Mouse (Mus musculus) spleen, adult 2 months (tissue): ENCODE measurements at regions not wholly inside any gene's neighbourhood (a gene's known extent, or its start where the extent isn't known, plus 50 kb on each side); places are given as distances from the start of the nearest gene placed in this dataset.

Source experiments
- DNase-seq, 2 experiments: peaks; one replicate each; pipeline versions ENCODE4 v3.0.0 to v3.0.0-alpha.2; 2012 to 2021; ENCODE audit warnings: low spot score in 2 of 2, low read depth in 1 of 2
- H3K27ac ChIP-seq: fragments of 200-500 bp; 2 replicates; pipeline ENCODE4 v1.5.1; 2012; ENCODE audit warnings: low read length, inconsistent platforms; ENCODE audit not compliant: insufficient read depth
- H3K27me3 ChIP-seq: fragments of 200-500 bp; 2 replicates; pipeline ENCODE4 v1.6.1; 2012; ENCODE audit warnings: mild to moderate bottlenecking, moderate library complexity, low read length, inconsistent platforms; ENCODE audit not compliant: control insufficient read depth, insufficient read depth
- H3K36me3 ChIP-seq: fragments of 200-500 bp; 2 replicates; pipeline ENCODE4 v1.6.1; 2012; ENCODE audit warnings: mild to moderate bottlenecking, low read length, inconsistent platforms; ENCODE audit not compliant: control insufficient read depth, insufficient read depth
- H3K4me1 ChIP-seq: fragments of 200-500 bp; 2 replicates; pipeline ENCODE4 v1.6.1; 2011; ENCODE audit warnings: inconsistent platforms; ENCODE audit not compliant: control insufficient read depth, insufficient read depth, insufficient read length
- H3K4me3 ChIP-seq: fragments of 200-500 bp; 2 replicates; pipeline ENCODE4 v1.5.1; 2011; ENCODE audit warnings: mild to moderate bottlenecking, inconsistent platforms; ENCODE audit not compliant: insufficient read depth, insufficient read length; ENCODE audit errors: extremely low read depth
- CTCF ChIP-seq: fragments of 200-500 bp; IDR thresholded peaks from 2 replicates; pipeline ENCODE4 v1.5.1; 2011; ENCODE audit warnings: mild to moderate bottlenecking, inconsistent platforms; ENCODE audit not compliant: insufficient read depth, insufficient read length, insufficient replicate concordance; ENCODE audit errors: extremely low read depth
- POLR2A ChIP-seq: fragments of 200-500 bp; IDR thresholded peaks from 2 replicates; pipeline ENCODE4 v1.6.1; 2011; ENCODE audit warnings: low read depth, low read length, inconsistent platforms
- WGBS: fragments of 180-500 bp; shearing (Covaris S2); methylation state at CpG from one replicate; pipeline ENCODE4 v1.1.7; 2018; 5-methylcytosine and 5-hydroxymethylcytosine counted together

GRCm38 (mm10) chr15:54071732-54072131 lies 187.0 kb downstream of the Gm7489 start:
- no peaks in the 10 kb centered on the region for H3K36me3 ChIP-seq
- no peaks in the 10 kb centered on the region for H3K27me3 ChIP-seq
- H3K4me3 ChIP-seq: no peak overlapping the region
- WGBS: 19% methylated on average over 8 of the region's 8 CpGs
- no peak for TF ChIP-seq POLR2A
- no peak for TF ChIP-seq CTCF
- no peak for DNase-seq
- H3K27ac ChIP-seq: no peak overlapping the region
- H3K4me1 ChIP-seq: no peaks in the 10 kb centered on the region

- WGBS: 71% methylated on average over 1 of the region's 1 CpGs
- TF ChIP-seq POLR2A (no peak), CTCF (no peak)
- DNase-seq: no peak
Measured at GRCm38 (mm10) chr15:54091301-54091700, 206.6 kb downstream of the Gm7489 start.

GRCm38 (mm10) chr15:54092386-54092785 lies 207.7 kb downstream of the Gm7489 start:
- TF ChIP-seq CTCF (no peak), POLR2A (no peak)
- WGBS: 81% methylated on average over 3 of the region's 3 CpGs

More at GRCm38 (mm10) chr15:54091301-54091700, 206.6 kb downstream of the Gm7489 start:
- Histone ChIP-seq H3K4me3 (no peak overlapping the region), H3K4me1 (no peaks in the 10 kb centered on the region), H3K36me3 (no peaks in the 10 kb centered on the region), H3K27ac (no peak overlapping the region), H3K27me3 (no peaks in the 10 kb centered on the region)

GRCm38 (mm10) chr15:54097498-54097897 lies 212.8 kb downstream of the Gm7489 start:
- 66% methylated on average over 2 of the region's 2 CpGs for WGBS
- no peak for DNase-seq
- H3K36me3 ChIP-seq: no peaks in the 10 kb centered on the region
- H3K27ac ChIP-seq: no peak overlapping the region
- H3K4me3 ChIP-seq: no peak overlapping the region
- no peaks in the 10 kb centered on the region for H3K4me1 ChIP-seq
- TF ChIP-seq CTCF: no peak
- no peak for TF ChIP-seq POLR2A
- no peaks in the 10 kb centered on the region for H3K27me3 ChIP-seq

More at GRCm38 (mm10) chr15:54092386-54092785, 207.7 kb downstream of the Gm7489 start:
- no peak overlapping the region for H3K27ac ChIP-seq
- no peak overlapping the region for H3K4me3 ChIP-seq
- H3K36me3 ChIP-seq: no peaks in the 10 kb centered on the region
- DNase-seq: no peak
- no peaks in the 10 kb centered on the region for H3K27me3 ChIP-seq
- H3K4me1 ChIP-seq: no peaks in the 10 kb centered on the region

- Histone ChIP-seq H3K27me3 (no peaks in the 10 kb centered on the region), H3K4me1 (no peaks in the 10 kb centered on the region), H3K4me3 (no peak overlapping the region), H3K27ac (no peak overlapping the region), H3K36me3 (no peaks in the 10 kb centered on the region)
- WGBS: 78% methylated on average over 2 of the region's 2 CpGs
- no peak for TF ChIP-seq CTCF
- TF ChIP-seq POLR2A: no peak
- DNase-seq: no peak
Measured at GRCm38 (mm10) chr15:54112406-54112805, 227.7 kb downstream of the Gm7489 start.

GRCm38 (mm10) chr15:54114096-54114512 lies 229.4 kb downstream of the Gm7489 start:
- no peak overlapping the region for H3K4me3 ChIP-seq
- WGBS: 59% methylated on average over 5 of the region's 5 CpGs
- no peak overlapping the region for H3K27ac ChIP-seq
- no peak for TF ChIP-seq POLR2A
- TF ChIP-seq CTCF: no peak
- H3K27me3 ChIP-seq: no peaks in the 10 kb centered on the region
- no peak for DNase-seq
- H3K36me3 ChIP-seq: no peaks in the 10 kb centered on the region
- H3K4me1 ChIP-seq: no peaks in the 10 kb centered on the region

GRCm38 (mm10) chr15:54117967-54118538 lies 233.3 kb downstream of the Gm7489 start:
- H3K27ac ChIP-seq: no peak overlapping the region
- no peak for TF ChIP-seq POLR2A
- TF ChIP-seq CTCF: no peak
- H3K4me1 ChIP-seq: no peaks in the 10 kb centered on the region
- no peaks in the 10 kb centered on the region for H3K36me3 ChIP-seq
- no peak for DNase-seq
- WGBS: 83% methylated on average over 5 of the region's 5 CpGs
- H3K4me3 ChIP-seq: no peak overlapping the region
- H3K27me3 ChIP-seq: no peaks in the 10 kb centered on the region
